Mouse (Mus musculus) spleen, adult 2 months (tissue): ENCODE measurements around the gene Palmd. TPM values are rescaled to one million over a fixed set of nuclear protein-coding genes. Genes with fewer than 3 reads are reported as not detected.

Source experiments
- DNase-seq, 2 experiments: peaks; one replicate each; pipeline versions ENCODE4 v3.0.0 to v3.0.0-alpha.2; 2012 to 2021; ENCODE audit warnings: low spot score in 2 of 2, low read depth in 1 of 2
- H3K27ac ChIP-seq: fragments of 200-500 bp; 2 replicates; pipeline ENCODE4 v1.5.1; 2012; ENCODE audit warnings: low read length, inconsistent platforms; ENCODE audit not compliant: insufficient read depth
- H3K27me3 ChIP-seq: fragments of 200-500 bp; 2 replicates; pipeline ENCODE4 v1.6.1; 2012; ENCODE audit warnings: mild to moderate bottlenecking, moderate library complexity, low read length, inconsistent platforms; ENCODE audit not compliant: control insufficient read depth, insufficient read depth
- H3K36me3 ChIP-seq: fragments of 200-500 bp; 2 replicates; pipeline ENCODE4 v1.6.1; 2012; ENCODE audit warnings: mild to moderate bottlenecking, low read length, inconsistent platforms; ENCODE audit not compliant: control insufficient read depth, insufficient read depth
- H3K4me1 ChIP-seq: fragments of 200-500 bp; 2 replicates; pipeline ENCODE4 v1.6.1; 2011; ENCODE audit warnings: inconsistent platforms; ENCODE audit not compliant: control insufficient read depth, insufficient read depth, insufficient read length
- H3K4me3 ChIP-seq: fragments of 200-500 bp; 2 replicates; pipeline ENCODE4 v1.5.1; 2011; ENCODE audit warnings: mild to moderate bottlenecking, inconsistent platforms; ENCODE audit not compliant: insufficient read depth, insufficient read length; ENCODE audit errors: extremely low read depth
- CTCF ChIP-seq: fragments of 200-500 bp; IDR thresholded peaks from 2 replicates; pipeline ENCODE4 v1.5.1; 2011; ENCODE audit warnings: mild to moderate bottlenecking, inconsistent platforms; ENCODE audit not compliant: insufficient read depth, insufficient read length, insufficient replicate concordance; ENCODE audit errors: extremely low read depth
- POLR2A ChIP-seq: fragments of 200-500 bp; IDR thresholded peaks from 2 replicates; pipeline ENCODE4 v1.6.1; 2011; ENCODE audit warnings: low read depth, low read length, inconsistent platforms
- WGBS: fragments of 180-500 bp; shearing (Covaris S2); methylation state at CpG from one replicate; pipeline ENCODE4 v1.1.7; 2018; 5-methylcytosine and 5-hydroxymethylcytosine counted together
- polyA plus RNA-seq: library from polyadenylated mRNA; depleted of rRNA; stranded (reverse); fragments of >200 nt; gene quantifications from 2 replicates; pipeline ENCODE4 v1.2.3, GENCODE M21; 2012; rRNA removed

Gene Palmd
- polyA plus RNA-seq, 1 experiment = 0.21 TPM

- H3K4me1 ChIP-seq = no peaks in the 10 kb centered on the region
- TF ChIP-seq CTCF (no peak), POLR2A (no peak)
- H3K27me3 ChIP-seq = no peaks in the 10 kb centered on the region
- no peak overlapping the region for H3K4me3 ChIP-seq
- H3K36me3 ChIP-seq = peaks cover 2% of the 10 kb centered on the region
- no peak for DNase-seq
- no peak overlapping the region for H3K27ac ChIP-seq
- 95% methylated on average over 8 of the region's 8 CpGs for WGBS
These were observed 83.8 kb downstream of the Palmd start for GRCm38 (mm10) chr3:116884941-116885340.

- no peak for TF ChIP-seq CTCF
- no peak for TF ChIP-seq POLR2A
- WGBS = 94% methylated on average over 14 of the region's 14 CpGs
- Histone ChIP-seq H3K36me3 (peaks cover 2% of the 10 kb centered on the region), H3K4me1 (no peaks in the 10 kb centered on the region), H3K27ac (no peak overlapping the region), H3K4me3 (no peak overlapping the region), H3K27me3 (no peaks in the 10 kb centered on the region)
- DNase-seq = no peak
These were observed 86.4 kb downstream of the Palmd start for GRCm38 (mm10) chr3:116882221-116882960.

DNA sequence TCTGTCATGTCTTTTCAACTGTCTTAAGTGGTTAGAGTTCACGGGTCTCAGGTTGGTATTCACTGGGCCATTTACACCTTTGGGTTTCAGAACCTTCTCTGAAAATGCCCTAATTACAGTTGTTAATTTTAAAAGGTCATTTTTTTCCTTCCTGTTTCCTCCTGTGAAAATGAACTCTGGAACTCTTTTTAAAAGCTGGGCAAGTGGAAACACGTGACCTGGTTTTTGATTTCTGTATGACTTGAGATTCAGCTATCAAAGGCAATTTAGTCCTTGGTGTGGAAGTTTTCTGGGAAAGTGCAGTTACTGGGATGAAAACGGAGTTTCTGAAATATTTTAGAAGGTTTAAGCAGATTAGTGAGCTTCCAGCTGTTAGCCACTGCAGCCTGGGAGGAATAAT, 98.4 kb downstream of the Palmd start:
- no peak for DNase-seq
- no peaks in the 10 kb centered on the region for H3K4me1 ChIP-seq
- TF ChIP-seq CTCF = no peak
- TF ChIP-seq POLR2A = no peak

More for the DNA sequence above, 98.4 kb downstream of the Palmd start:
- H3K4me3 ChIP-seq = no peak overlapping the region
- H3K27ac ChIP-seq = no peak overlapping the region
- H3K36me3 ChIP-seq = no peaks in the 10 kb centered on the region; the same call in 1 of the 2 replicates
- no peaks in the 10 kb centered on the region for H3K27me3 ChIP-seq
- WGBS = 88% methylated on average over 3 of the region's 3 CpGs

Other genes with a start within 250 kb of the Palmd start
- 2.4 and 2.5 TPM in 2 replicates for gene Agl, start 160.8 kb downstream of the Palmd start, polyA plus RNA-seq
- 10.6 and 11.5 TPM in 2 replicates for gene Frrs1, start 109.5 kb downstream of the Palmd start, polyA plus RNA-seq
- gene 4930455H04Rik, start 720 bp downstream of the Palmd start, polyA plus RNA-seq = not detected in 2 replicates